Mouse (Mus musculus): Measurements from ENCODE around the gene Clic4.

Gene Clic4

DNA sequence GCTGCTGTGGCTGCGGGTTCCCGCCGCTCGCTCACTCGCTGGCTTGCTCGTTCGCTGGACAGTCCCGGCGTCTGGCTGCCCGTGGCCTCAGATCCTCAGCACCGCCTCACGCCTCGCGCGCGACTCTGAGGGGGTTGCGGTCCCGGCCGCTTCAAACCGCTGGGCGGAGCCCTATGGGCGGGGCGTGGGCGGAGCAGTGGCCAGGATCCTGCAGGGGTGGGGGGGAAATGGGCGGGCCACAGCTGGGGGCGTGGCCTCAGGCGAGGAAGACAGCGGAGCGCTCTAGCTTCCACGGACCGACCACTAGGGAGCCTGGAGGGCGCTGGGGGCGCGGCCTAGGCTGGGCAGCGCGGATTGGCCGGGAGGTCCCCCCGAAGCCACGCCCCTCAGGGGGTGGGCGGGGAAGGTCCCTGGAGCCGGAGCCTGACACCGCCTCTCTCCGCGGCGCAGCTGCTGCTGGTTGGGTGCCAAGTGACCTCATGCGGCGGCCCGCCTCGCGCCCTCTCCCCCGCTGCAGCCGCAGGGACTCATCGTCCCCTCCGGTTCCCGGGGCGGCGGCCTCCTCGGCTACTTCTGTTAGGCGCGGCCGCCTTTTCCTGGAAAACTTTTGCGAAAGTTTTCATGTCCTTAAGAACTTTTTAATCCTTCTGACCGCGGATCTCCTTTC, at the start of gene Clic4:
Clic4 (minus strand) TSS at position 175 of the 667 bp plus-strand sequence.
- peak; percentile 100 for DNase-seq (ENCODE audit: low spot score)

DNA sequence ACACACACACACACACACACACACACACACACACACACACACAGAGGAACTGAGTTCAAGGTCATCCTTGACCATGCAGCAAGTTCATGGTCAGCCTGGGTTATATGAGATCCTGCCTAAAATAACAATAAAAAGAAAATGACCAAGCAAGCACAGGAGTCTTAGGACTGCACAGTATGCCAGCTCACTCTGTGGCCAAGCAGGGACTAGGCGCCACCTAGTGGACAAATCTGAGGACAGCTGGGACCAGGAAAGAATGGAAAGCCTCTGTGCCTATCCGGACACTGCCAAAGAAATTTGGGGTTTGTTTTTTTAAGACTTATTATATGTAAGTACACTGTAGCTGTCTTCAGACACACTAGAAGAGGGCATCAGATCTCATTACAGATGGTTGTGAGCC, 45.4 kb upstream of the Clic4 start:
- peak; percentile 81 for DNase-seq (ENCODE audit: low spot score)

DNA sequence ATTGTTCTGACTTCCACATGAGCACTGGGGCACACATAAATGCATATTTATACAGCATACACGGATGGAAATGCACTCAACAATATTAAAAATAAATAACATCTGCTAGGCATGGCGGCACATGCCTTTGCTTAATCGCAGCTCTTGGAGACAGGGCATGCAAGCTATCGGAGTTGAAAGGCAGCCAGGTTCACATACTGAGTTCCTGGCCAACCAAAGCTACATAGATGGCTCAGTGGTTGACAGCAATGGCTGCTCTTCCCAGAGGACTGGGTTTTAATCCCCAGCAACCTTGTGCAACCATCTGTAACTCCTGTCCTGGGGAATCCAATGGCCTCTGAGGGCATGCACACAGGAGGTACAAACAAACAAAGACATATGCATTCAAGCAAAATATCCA, 44.9 kb upstream of the Clic4 start:
- DNase-seq (ENCODE audit: low spot score), result no peak

DNA sequence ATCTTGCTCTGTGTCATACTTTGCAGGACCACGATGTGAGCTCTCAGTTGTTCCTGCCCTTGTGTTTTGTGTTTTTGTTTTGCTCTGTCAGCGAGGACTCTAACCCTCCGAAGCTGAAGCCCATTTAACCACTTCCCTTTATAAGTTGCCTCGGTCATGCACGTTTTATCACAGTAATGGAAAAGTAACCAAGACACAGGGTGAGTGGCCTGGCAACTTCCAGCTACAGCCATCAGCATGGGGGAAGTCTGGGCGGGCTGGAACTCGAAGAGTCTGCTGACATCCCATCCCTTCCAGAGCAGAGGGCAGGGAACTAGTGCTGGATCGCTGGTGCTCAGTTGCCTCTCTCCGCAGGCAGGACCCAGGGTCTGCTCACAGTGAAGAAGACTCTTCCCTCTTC, 42.7 kb upstream of the Clic4 start:
- no peak for DNase-seq (ENCODE audit: low spot score)

DNA sequence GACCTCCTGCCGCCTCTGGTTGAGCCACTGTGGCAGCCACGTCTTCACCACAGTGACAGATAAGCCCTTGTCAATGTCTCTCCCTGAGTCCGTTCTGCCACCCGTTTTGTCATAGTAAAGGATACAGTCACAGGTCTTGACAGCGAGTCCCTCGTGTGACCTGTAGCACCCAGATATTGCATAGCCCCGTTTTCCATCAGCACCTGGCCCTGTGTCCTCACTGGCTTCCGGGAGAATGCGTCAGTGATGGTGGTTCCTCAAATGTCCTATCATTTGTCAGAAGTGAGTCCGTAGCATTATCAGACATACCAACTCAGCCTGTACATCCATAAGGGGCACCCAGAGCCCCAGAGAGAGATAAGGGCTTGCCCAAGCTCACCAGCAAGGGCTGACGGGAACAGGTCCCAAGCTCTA, 41.8 kb upstream of the Clic4 start:
- no peak for DNase-seq (ENCODE audit: low spot score)

DNA sequence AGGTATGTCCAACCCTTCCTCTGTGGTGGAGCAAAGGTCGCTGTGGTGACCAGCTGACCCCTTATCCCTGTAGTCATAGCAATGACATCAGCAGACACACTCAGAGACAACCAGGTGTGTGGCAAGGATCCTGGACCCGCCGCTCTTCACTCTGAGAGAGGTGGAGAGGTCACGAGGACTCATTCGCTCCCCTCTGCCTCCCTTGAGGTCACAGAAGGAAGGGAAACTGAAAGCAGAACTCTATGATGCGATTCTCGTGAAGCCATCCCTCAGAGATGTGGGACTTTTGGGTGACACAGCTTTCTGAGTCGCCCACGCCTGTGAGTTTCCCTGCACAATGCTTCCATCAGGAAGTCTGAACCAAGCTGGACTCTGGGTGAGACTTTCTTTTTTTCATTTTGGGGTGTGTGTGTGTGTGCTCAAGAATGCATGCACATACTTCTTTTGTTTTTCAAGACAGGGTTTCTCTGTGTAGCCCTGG, 41.2 kb upstream of the Clic4 start:
- DNase-seq (ENCODE audit: low spot score), result no peak

DNA sequence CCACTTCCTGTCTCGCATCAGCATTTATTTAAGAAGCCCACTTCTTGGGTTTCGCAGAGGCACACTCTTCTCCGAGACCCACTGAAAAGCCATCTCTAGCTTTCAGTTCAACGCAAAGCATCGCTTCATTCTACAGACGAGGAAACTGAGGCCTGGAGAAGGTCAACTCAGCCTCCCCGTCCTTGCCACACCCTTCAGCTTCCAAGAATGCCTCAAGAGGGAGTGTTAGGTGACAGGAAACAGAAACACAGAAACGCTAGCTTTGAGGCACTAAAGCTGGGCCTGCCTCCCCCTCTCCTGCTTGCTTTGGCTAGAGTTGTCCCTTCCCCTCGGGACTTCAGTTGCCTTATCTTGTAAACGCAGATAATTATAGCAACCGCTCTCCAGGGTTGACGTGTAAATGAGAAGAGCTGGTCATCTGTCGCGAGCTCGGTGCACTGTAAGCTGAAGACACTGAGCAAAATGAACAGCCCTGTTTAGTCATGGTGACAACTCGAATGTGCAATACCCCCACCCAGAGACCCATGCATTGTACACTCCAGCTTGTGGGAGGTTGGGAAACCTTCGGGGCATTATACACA, 40.6 kb upstream of the Clic4 start:
- no peak for DNase-seq (ENCODE audit: low spot score)

DNA sequence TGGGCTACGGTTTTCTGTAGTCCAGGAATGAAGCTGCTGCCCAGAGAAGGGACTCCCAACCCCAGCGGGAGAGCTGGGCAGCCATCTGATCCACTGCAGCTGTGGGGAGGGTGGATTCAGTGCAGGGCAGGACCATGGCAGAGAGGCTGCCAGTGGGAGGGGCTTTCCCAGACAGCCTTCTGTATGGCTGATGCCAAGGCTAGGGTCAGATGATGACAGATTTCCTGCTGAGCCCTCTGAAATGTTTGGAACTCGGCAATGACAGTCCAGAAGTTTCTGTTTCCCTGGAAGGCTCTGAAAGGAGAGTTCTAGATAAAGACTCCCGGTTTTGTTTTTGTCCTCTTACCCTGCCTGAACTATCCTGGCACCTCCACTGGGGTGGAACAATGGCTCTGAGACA, 40.1 kb upstream of the Clic4 start:
- peak; percentile 64 for DNase-seq (ENCODE audit: low spot score)

DNA sequence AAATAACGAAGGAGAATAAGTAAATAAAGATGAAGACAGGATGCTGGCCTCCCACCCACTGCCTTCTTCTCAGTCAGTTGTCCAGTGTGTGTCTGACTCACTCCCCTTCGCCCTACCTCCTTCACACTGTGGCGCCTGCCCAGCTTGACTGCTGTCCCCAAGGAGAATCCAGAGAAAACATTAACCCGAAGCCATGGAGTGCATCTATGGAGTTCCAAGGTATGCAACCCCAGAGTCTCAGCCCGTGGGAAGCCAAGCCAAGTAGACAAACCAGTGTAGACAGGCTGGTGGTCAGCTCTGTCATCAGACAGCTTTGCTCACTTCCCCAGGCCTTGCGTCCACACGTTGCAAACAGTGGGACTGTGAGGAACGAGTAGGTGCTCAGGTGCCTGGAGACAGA, 37.8 kb upstream of the Clic4 start:
- DNase-seq (ENCODE audit: low spot score), result no peak

DNA sequence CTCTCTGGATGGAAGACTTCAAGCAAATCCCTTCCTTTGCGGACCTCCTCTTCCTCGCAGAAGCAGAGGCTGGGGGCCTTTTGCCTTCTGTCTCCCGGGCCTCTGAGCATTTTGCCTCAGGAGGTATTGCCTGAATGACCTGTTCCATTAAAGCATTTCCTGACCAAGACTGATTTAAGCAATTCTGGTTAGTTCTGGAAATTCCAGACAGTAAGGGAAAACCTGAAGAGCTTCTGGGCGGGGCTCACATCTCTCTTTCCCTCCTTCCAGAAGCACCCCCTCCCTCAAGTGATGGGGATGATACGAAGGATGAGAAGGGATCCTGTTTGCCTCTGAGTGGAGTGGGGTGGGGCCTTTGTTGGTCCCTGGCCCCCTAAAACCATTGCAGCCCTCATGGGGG, 37.1 kb upstream of the Clic4 start:
- no peak for DNase-seq (ENCODE audit: low spot score)

DNA sequence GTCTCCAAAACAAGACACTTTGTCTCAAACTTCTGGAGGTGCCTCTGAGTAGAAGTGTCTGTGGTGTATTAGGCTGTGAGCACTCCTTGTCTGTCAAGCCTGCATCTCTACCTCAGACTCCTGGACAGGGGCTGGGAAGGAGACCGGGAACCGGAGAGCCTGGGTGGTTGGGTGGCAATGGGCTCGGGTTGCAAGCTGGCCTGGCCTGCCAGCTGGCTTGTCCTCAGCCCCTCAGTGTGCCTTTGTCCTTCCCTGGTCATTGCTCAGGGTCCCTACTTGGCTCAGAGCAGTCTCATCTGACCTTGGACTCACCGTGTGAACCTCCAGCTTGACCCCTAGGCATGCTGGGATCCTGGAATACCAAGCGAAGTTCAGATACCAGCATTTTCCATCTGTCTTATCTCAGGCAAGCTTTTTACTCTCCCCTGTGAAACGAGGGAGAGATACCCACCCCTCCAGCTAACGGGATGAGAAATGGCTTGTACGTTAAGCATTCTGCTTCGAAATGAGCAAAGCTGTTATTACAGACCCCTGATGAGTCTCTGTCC, 36.6 kb upstream of the Clic4 start:
- DNase-seq (ENCODE audit: low spot score), result no peak

DNA sequence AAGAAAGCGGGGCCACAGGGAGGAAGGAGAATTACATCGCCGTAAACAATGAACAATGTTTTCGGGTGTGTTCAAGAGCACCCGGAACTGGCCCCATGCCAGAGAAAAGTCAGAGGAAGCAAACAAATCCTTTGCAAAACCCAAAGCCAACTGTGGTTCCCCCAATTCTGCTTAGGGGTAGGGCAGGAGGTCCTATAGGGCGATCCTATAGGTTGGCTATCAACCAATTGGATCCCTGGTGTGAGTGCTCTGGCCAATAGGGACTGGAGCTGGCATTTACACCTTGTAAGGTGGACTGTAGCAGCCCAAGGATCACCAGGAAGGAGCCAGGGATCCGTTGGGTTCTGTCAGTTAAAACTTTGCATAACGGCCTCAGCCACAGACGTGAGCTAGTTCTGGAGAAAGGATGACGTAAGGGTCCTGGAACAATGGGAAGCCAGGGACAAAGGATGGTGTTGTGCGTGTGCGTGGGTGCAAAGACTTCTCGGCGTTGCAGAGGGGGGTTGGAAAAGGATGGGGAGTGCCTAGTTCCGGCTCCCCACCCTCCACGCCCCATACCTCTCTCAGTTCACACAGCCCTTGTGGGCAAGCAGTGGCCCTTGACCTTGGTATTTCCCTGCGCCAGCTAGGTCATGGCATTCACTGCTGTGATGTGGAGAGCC, 34.5 kb upstream of the Clic4 start:
- peak; percentile 60 for DNase-seq (ENCODE audit: low spot score)

DNA sequence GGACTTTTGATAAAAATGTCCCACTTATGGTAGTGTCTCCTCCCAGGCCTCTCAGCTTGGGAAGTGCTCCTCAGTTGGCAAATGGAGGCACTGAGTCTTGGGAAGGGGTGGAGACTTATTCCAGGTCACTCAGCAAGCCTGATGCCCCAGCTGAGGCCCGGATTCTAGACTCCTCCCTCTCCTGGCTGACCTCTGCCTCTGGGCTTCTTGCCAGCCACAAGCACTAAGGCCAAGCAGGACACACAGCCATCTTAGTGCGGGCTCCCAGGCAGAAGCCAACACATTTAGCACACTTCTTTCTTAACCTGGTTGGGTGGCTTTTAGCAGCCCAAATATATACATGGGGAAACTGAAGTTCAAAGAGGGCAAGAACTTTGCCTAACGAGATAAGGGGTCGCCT, 33.9 kb upstream of the Clic4 start:
- DNase-seq (ENCODE audit: low spot score), result no peak

DNA sequence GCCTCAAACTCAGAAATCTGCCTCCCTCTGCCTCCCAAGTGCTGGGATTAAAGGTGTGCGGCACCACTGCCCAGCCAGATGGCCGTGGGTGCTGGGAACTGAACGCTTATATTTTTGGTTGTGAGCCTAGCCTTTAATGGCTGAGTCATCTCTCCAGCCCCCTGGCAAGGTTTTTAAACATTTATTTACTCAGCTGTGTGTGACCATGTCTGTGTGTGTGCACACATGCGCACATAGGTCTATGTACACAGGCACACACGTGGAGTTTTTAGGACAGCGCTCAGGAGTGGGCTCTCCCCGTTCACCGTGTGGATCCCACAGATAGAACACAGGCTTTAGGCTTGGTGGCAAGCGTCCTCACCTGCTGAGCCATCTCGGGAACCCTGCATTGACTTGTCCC, 29.6 kb upstream of the Clic4 start:
- DNase-seq (ENCODE audit: low spot score), result no peak

DNA sequence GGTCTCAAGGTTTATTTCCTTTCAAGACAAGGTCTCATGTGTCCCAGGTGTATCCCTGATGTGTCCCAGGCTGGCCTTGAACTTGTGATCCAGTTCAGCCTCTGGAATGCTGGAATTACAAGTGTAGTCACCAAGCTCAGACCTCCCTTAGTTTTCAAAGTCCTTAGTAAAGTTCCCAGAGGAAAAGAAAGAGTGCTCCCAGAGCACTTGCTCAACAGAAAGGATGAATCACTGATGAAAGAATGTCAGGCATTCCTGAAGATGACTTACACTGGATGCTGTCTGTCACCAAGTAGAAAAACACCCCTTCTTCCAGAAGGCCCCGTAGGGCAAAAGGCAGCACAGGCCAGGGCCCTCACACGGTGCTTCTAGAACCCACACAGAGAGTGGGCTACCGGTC, 28.6 kb upstream of the Clic4 start:
- DNase-seq (ENCODE audit: low spot score), result no peak

DNA sequence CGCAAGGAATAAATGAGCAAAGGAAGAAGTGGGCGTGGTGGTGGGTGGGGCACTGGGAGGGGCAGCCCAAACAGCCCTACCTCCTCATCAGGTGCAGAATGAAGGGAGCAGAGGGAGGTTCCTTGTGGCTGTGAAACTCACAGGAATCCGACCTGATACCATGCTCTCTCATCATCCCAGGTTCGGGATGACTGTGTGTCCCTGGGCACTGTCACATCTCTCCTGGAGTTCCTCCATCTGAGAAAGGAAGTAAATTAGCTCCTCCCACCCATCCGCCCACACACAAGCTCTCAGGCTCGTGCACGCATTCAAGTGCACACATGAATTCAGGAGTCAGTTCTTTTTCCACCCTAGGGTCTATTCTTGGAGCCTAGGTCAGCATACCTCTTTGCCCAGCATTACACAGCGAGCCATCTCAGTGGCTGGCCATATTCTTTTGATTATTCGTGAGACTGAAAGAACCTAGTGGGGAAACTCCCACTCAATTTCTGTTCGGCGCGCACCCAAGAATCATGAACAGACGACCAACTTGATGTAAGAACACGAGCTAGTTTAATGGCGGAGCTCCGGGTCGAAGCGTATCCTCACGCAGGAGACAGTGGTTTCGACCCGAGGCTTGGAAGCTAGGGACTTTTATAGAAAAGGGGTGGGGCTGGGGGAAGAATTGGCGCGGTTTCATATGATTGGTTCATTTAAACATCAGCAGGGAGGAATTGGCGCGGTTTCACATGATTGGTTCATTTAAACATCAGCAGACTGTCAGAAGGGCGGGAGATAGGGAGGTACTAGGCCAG, 27.8 kb upstream of the Clic4 start:
- DNase-seq (ENCODE audit: low spot score), result no peak

DNA sequence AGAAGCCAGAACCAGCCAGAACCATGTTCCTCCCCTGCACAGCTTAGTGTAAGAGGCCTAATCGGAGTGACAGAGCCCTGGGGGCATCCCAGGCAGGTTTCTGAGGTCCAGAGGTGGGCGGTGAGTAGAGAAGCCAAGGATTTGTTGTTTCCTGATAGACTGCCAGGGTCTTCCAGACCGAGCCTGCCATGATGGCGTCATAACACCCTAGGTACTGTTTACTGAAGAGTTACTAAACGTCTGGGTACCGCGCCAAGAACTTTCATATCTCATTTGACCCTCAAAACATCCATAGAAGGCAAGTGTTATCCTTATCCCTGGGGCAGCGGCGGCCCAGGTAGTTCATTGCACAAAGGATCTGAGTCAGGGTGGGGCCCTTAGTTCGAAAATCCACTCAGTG, 26.1 kb upstream of the Clic4 start:
- no peak for DNase-seq (ENCODE audit: low spot score)

DNA sequence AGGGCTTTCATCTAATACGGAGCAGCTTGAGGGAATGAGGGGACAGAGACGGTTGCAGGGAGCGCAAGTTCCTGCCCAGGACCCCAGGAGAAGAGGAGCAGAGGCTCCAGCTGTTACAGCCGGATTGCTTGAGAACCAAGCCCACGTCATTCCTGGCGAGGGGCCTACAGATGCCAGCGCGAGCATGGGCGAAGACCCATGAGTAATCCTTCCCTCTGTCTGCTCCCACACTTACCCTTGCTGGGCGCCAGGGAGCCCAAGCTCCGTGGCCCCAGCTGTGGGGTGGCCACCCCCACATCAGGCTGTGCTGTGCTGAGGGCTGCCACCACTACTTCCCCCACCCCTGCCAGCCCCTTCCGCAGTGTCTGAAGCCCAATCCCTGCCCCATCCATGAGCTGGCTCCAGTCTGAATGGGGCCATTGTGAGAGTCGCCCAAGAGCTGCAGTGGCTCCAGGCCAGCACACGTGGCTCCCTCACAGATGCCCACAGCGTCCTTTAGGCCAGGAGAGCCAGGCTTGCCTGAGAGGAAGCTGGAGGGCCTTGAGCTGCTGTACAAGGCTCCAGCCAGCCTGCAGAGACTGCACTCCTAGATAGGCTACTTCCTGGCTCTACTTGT, 25.4 kb upstream of the Clic4 start:
- peak; percentile 66 for DNase-seq (ENCODE audit: low spot score)

DNA sequence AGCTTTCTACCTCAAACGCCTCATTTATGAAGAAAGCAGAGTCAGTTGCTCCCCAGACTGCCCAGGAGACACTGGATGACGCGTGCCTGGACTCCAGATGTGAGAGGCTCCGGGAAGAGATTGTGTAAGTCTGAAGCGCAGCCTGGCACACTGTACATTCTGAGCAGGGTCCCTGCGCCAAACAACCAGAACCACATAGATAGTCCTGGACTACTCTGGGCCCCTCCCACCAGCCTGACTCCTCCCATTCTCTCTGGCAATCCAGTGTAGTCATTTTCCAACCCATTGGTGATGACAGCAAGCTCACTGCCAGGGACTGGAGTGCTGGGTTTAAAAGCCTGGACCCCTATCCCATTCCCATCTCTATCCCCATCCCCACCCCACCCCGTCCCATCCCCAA, 24.5 kb upstream of the Clic4 start:
- DNase-seq (ENCODE audit: low spot score), result no peak

DNA sequence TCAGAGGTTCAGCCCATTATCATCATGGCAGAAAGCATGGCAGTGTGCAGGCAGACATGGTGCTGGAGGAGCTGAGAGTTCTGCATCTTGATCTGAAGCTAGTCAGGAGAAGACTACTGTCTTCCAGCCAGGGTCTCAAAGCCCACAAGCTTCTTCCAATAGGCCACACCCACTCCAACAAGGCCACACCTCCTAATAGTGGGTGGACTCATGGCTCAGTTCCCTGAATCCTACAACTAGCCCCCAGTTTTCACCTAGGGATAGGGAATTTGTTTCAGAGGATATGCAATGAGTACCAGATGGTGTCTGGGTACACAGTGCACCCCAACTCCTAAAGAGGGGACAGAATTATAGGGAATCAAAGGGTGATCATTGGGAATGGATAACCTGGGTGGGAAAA, 24.0 kb upstream of the Clic4 start:
- no peak for DNase-seq (ENCODE audit: low spot score)

DNA sequence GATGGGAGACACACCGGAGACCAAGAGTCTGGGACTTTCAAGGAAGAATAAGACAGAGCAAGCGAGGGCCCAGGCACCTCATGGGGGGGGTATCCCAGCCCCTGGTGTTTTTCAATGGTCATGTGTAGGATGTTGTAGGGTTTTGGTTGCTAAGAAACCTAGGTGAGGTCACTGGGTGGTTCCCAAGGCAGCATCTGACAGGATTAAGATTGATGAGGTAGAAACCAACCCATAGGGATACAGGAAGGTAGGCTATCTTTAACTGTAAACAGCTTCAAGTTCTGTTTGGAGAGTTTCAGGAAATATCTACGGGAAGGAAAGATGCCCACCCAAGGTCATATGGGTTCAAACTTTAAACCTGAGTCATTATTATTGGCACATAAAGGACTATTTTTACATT, 21.2 kb upstream of the Clic4 start:
- DNase-seq (ENCODE audit: low spot score), result no peak

DNA sequence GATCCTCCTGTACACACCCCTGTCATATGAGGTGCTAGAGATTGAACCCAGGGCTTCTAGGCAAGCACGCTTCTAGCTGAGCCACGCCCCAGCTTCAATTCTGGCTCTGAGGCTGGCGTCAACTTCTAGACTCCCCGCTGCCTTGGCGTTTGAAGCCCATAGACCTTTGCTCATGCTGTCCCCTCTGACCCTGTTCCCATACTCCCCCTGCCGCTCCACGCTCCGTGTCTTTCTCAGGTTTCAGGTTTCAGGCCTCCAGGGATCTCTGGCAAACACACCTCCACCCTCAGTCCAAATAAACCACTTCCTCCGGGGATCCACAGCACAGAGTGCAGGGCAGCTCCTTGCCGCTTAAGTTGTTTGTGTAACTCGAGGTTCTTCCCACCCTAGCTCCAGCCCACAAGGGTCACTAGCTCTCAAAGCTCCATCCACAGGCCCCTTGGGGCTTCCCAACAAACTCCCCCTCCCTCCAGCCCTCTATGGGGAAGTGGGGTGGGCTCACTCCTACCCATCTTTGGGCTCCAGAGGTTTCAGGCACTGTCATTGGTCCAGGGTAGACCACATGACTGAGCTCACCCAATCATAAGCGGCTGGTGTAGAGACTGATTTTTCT, 20.0 kb upstream of the Clic4 start:
- no peak for DNase-seq (ENCODE audit: low spot score)
